8 mouse cellular contexts compared by ENCODE assay signal in the genomic region with DNA sequence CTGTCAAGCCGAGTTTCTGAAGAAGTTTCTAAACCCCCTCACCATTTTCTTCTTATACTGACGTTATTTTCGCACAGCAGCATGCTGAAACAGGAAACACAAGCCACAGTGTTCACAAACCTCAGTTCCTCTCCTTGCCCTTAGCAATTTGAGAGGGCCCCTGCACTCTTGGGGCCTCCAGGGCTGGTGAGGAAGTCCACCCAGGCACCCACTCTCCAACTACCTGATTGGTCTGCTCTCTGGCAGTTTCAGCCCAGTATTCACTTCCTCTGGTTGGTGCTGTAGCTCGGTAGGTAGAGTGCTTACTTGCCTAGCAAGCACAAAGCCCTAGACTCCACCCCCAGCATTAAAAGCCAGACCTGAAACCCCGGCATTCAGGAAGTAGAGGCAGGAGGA. TPM values are rescaled to one million over a fixed set of nuclear protein-coding genes. Genes with fewer than 3 reads are reported as not detected.
DNase-seq lines count a peak whose midpoint lies in the region; ATAC-seq and TF ChIP-seq lines count a peak whose summit lies in the region.
"Had no signal": no experiment of that assay in that cellular context is flagged by ENCODE, and none has a peak within 500 bp of the region (broad histone marks: within the 10 kb centered on the region; RNA-seq: fewer than 3 reads in every experiment).

A gene (minus strand): TSS at position 321 of the 396 bp plus-strand sequence.

- no peaks in the 10 kb centered on the region for H3K27me3 ChIP-seq in myocyte (ENCODE audit: control insufficient read depth, insufficient read depth, insufficient read length)
- no peaks in the 10 kb centered on the region for H3K27me3 ChIP-seq in hindbrain, embryonic 16.5 days (replicated peaks; ENCODE audit: control insufficient read depth, insufficient read depth, low read length)
- H3K27me3 ChIP-seq: embryonic facial prominence, embryonic 12.5 days had no signal

- WGBS in hindbrain, embryonic 16.5 days, result 70% methylated on average over 5 of the region's 5 CpGs

- H3K9me3 ChIP-seq in hindbrain, embryonic 16.5 days (ENCODE audit: control insufficient read depth, low read length), result no peaks in the 10 kb centered on the region
- H3K9me3 ChIP-seq: embryonic facial prominence, embryonic 12.5 days had no signal

- no peaks in the 10 kb centered on the region for H3K4me1 ChIP-seq in hindbrain, embryonic 16.5 days (ENCODE audit: control insufficient read depth, insufficient read depth, low read depth, low read length)
- H3K4me1 ChIP-seq: embryonic facial prominence, embryonic 12.5 days had no signal

- H3K36me3 ChIP-seq in myocyte (ENCODE audit: control insufficient read depth, insufficient read depth), result no peaks in the 10 kb centered on the region
- H3K36me3 ChIP-seq in hindbrain, embryonic 16.5 days (ENCODE audit: control insufficient read depth, insufficient read depth, low read length), result no peaks in the 10 kb centered on the region
- H3K36me3 ChIP-seq: embryonic facial prominence, embryonic 12.5 days had no signal

- no peak for TF ChIP-seq POLR2A in myocyte (IDR thresholded peaks at IDR 0.05; ENCODE audit: insufficient read length, low read depth)

- DNase-seq in A20 (ENCODE audit: low read depth, low spot score), result peak; percentile 95
- DNase-seq in CD4-positive helper T cell, adult 2 months (ENCODE audit: low read depth, low spot score), result peak; percentile 91
- DNase-seq in liver, result peak; percentile 50
- DNase-seq in urinary bladder, adult 18-20 months (ENCODE audit: low spot score in 2 of 2), result no peak
- DNase-seq in kidney, adult 9 months, result no peak

- ATAC-seq in hindbrain, embryonic 16.5 days, result no peak

- H3ac ChIP-seq in myocyte (ENCODE audit: control insufficient read depth, insufficient read length), result no peak within 1 kb of the TSS

- H3K9ac ChIP-seq in hindbrain, embryonic 16.5 days (ENCODE audit: low read depth, low read length), result no peak within 1 kb of the TSS
- H3K9ac ChIP-seq: embryonic facial prominence, embryonic 12.5 days had no signal

- no peak within 1 kb of the TSS for H3K4me2 ChIP-seq in myocyte (ENCODE audit: low read depth)
- no peak within 1 kb of the TSS for H3K4me2 ChIP-seq in hindbrain, embryonic 16.5 days (ENCODE audit: low read length)
- H3K4me2 ChIP-seq: embryonic facial prominence, embryonic 12.5 days had no signal

- H3K79me2 ChIP-seq in myocyte (ENCODE audit: control insufficient read depth, insufficient read depth), result no peaks in the 10 kb centered on the region

- H3K27ac ChIP-seq in hindbrain, embryonic 16.5 days (ENCODE audit: low read depth, low read length), result no peak within 1 kb of the TSS
- H3K27ac ChIP-seq: embryonic facial prominence, embryonic 12.5 days had no signal

- no peak within 1 kb of the TSS for H3K4me3 ChIP-seq in myocyte
- H3K4me3 ChIP-seq in hindbrain, embryonic 16.5 days (ENCODE audit: low read length), result no peak within 1 kb of the TSS
- H3K4me3 ChIP-seq: embryonic facial prominence, embryonic 12.5 days had no signal

TF ChIP-seq in myocyte, 11 proteins besides CTCF, POLR2A, EP300 and RAD21:
- TF ChIP-seq USF1 (IDR thresholded peaks at IDR 0.05; ENCODE audit: low read depth), result no peak
- TF ChIP-seq MAX (IDR thresholded peaks at IDR 0.05; ENCODE audit: low read depth), result no peak
- no peak for TF ChIP-seq REST (IDR thresholded peaks at IDR 0.05; ENCODE audit: insufficient read depth, insufficient read length)
- no peak for TF ChIP-seq SRF (IDR thresholded peaks at IDR 0.05; ENCODE audit: control insufficient read depth, insufficient read length, low read depth)
- no peak for TF ChIP-seq CEBPB (IDR thresholded peaks at IDR 0.05; ENCODE audit: insufficient read depth, poor library complexity, severe bottlenecking)
- no peak for TF ChIP-seq MYOD1 (IDR thresholded peaks at IDR 0.05; ENCODE audit: control insufficient read depth in 1 of 3, insufficient read length in 2 of 3, low read depth in 2 of 3)
- no peak for TF ChIP-seq TCF3 (IDR thresholded peaks at IDR 0.05; ENCODE audit: insufficient read length, low read depth)

RNA-seq across cellular contexts. Expression of the gene that starts here (rescaled TPM):
- polyA plus RNA-seq in myocyte (2012; fragmentation: generic; extraction: Trizol), result 11.5 TPM
- 1.9 and 4.0 TPM in 2 replicates for polyA plus RNA-seq in hindbrain, embryonic 16.5 days (2015; fragmentation: Nextera tagmentation; extraction: Ambion mirVana)

Comparison
In these comparisons a context has a peak if more than half of its experiments do, and no peak if none do; other contexts are left out.
1. DNase-seq: peak in A20 (single experiment), CD4-positive helper T cell, adult 2 months (single experiment) and liver (single experiment); none in urinary bladder, adult 18-20 months (0 of 2) and kidney, adult 9 months (single experiment).